Mouse (Mus musculus) intestine, postnatal 0 days (tissue): ENCODE data around the gene Mettl26. TPM values are rescaled to one million over a fixed set of nuclear protein-coding genes. Genes with fewer than 3 reads are reported as not detected.

ENCODE experiments used
- ATAC-seq: fragments of 200-750 bp; cut with Nextera tagmentation; 2 replicates; pipeline ENCODE4 v1.8.0; 2017; ENCODE audit warnings: mild to moderate bottlenecking, moderate TSS enrichment, moderate library complexity
- H3K27ac ChIP-seq: fragments of 300-500 bp; sonication (generic); 2 replicates; pipeline ENCODE4 v1.5.1; 2014; ENCODE audit warnings: mild to moderate bottlenecking, low read depth, low read length, moderate library complexity
- H3K27me3 ChIP-seq: fragments of 300-500 bp; sonication (generic); replicated peaks from 2 replicates; pipeline ENCODE4 v1.6.1; 2014; ENCODE audit warnings: low read length, mixed read lengths; ENCODE audit not compliant: control insufficient read depth, insufficient read depth
- H3K36me3 ChIP-seq: fragments of 300-500 bp; sonication (generic); 2 replicates; pipeline ENCODE4 v1.6.1; 2014; ENCODE audit warnings: mild to moderate bottlenecking, moderate library complexity; ENCODE audit not compliant: control insufficient read depth, insufficient read depth
- H3K4me1 ChIP-seq: fragments of 300-500 bp; sonication (generic); replicated peaks from 2 replicates; pipeline ENCODE4 v1.6.1; 2014; ENCODE audit warnings: antibody characterized with exemption, low read length, mixed read lengths; ENCODE audit not compliant: control insufficient read depth, insufficient read depth
- H3K4me2 ChIP-seq: fragments of 300-500 bp; sonication (generic); replicated peaks from 2 replicates; pipeline ENCODE4 v1.6.1; 2014; ENCODE audit warnings: low read depth, mild to moderate bottlenecking, moderate library complexity
- H3K4me3 ChIP-seq: fragments of 300-500 bp; sonication (generic); 2 replicates; pipeline ENCODE4 v1.5.1; 2014; ENCODE audit warnings: low read depth, low read length
- H3K9ac ChIP-seq: fragments of 300-500 bp; sonication (generic); 2 replicates; pipeline ENCODE4 v1.6.1; 2014; ENCODE audit warnings: mild to moderate bottlenecking, low read depth, low read length
- H3K9me3 ChIP-seq: fragments of 300-500 bp; sonication (generic); 2 replicates; pipeline ENCODE4 v1.6.1; 2016; ENCODE audit warnings: mixed run types; ENCODE audit not compliant: control insufficient read depth
- CTCF ChIP-seq: sonication (generic); IDR thresholded peaks from 2 replicates; pipeline ENCODE4 v1.5.1; 2016; ENCODE audit warnings: low read depth, mild to moderate bottlenecking, control low read depth, antibody characterized with exemption, moderate library complexity
- WGBS: fragments of 180-500 bp; shearing (Covaris S2); extraction: QIAGEN DNeasy Blood & Tissue Kit; methylation state at CpG from one replicate; pipeline ENCODE4 v1.1.7; 2014; 5-methylcytosine and 5-hydroxymethylcytosine counted together
- polyA plus RNA-seq: library from polyadenylated mRNA; unstranded; fragments of >200 nt; fragmentation: Nextera tagmentation; extraction: Ambion mirVana; gene quantifications from 2 replicates; pipeline ENCODE4 v1.2.1, GENCODE M21; 2015

The Mettl26 gene
- polyA plus RNA-seq, 1 experiment from 2014 or later = 46.6 TPM

GRCm38 (mm10) chr17:25895891-25896290, 21.0 kb downstream of the Mettl26 start:
- ATAC-seq = no peak
- Histone ChIP-seq H3K27me3 (no peaks in the 10 kb centered on the region), H3K27ac (no peak overlapping the region)

GRCm38 (mm10) chr17:25900193-25900592, 25.3 kb downstream of the Mettl26 start:
- Histone ChIP-seq H3K27me3 (no peaks in the 10 kb centered on the region), H3K36me3 (peaks cover 5% of the 10 kb centered on the region; the same call in 1 of the 2 replicates), H3K9me3 (no peaks in the 10 kb centered on the region), H3K4me1 (no peaks in the 10 kb centered on the region), H3K27ac (no peak overlapping the region), H3K4me2 (no peak overlapping the region), H3K9ac (no peak overlapping the region), H3K4me3 (no peak overlapping the region)
- 97% methylated on average over 1 of the region's 1 CpGs for WGBS
- ATAC-seq = no peak
- no peak; the same call in 1 of the 2 replicates for TF ChIP-seq CTCF

More at GRCm38 (mm10) chr17:25895891-25896290, 21.0 kb downstream of the Mettl26 start:
- H3K9me3 ChIP-seq = no peaks in the 10 kb centered on the region
- H3K4me3 ChIP-seq = no peak overlapping the region
- H3K4me2 ChIP-seq = no peak overlapping the region
- TF ChIP-seq CTCF = no peak
- H3K9ac ChIP-seq = no peak overlapping the region
- no peaks in the 10 kb centered on the region for H3K4me1 ChIP-seq
- peaks cover 6% of the 10 kb centered on the region; the same call in 1 of the 2 replicates for H3K36me3 ChIP-seq
- 76% methylated on average over 12 of the region's 12 CpGs for WGBS

GRCm38 (mm10) chr17:25903061-25903460, 28.2 kb downstream of the Mettl26 start:
- Histone ChIP-seq H3K4me1 (no peaks in the 10 kb centered on the region), H3K4me2 (no peak overlapping the region), H3K36me3 (peaks cover 5% of the 10 kb centered on the region; the same call in 1 of the 2 replicates), H3K9me3 (no peaks in the 10 kb centered on the region), H3K9ac (no peak overlapping the region), H3K27me3 (no peaks in the 10 kb centered on the region), H3K4me3 (no peak overlapping the region), H3K27ac (no peak overlapping the region)
- ATAC-seq = no peak
- 88% methylated on average over 3 of the region's 3 CpGs for WGBS
- no peak for TF ChIP-seq CTCF

- Histone ChIP-seq H3K27ac (no peak overlapping the region), H3K4me2 (no peak overlapping the region), H3K36me3 (no peaks in the 10 kb centered on the region), H3K4me1 (peaks cover 6% of the 10 kb centered on the region), H3K27me3 (no peaks in the 10 kb centered on the region), H3K9ac (no peak overlapping the region), H3K9me3 (no peaks in the 10 kb centered on the region), H3K4me3 (no peak overlapping the region)
- no peak for TF ChIP-seq CTCF
- ATAC-seq = no peak
- WGBS = 89% methylated on average over 2 of the region's 2 CpGs
Measured at GRCm38 (mm10) chr17:25907640-25908039, 32.8 kb downstream of the Mettl26 start.

- no peak overlapping the region for H3K4me2 ChIP-seq
- peak; percentile 34 for ATAC-seq
- TF ChIP-seq CTCF = no peak
- H3K27me3 ChIP-seq = no peaks in the 10 kb centered on the region
- no peak overlapping the region for H3K9ac ChIP-seq
- peaks cover 10% of the 10 kb centered on the region for H3K4me1 ChIP-seq
- H3K9me3 ChIP-seq = no peaks in the 10 kb centered on the region
- WGBS = 64% methylated on average over 4 of the region's 4 CpGs
- H3K27ac ChIP-seq = peak overlapping the region; percentile 62; the same call in 1 of the 2 replicates
- no peaks in the 10 kb centered on the region for H3K36me3 ChIP-seq
- H3K4me3 ChIP-seq = no peak overlapping the region
Measured at GRCm38 (mm10) chr17:25911816-25912215, 36.9 kb downstream of the Mettl26 start.

GRCm38 (mm10) chr17:25913186-25913876, 38.5 kb downstream of the Mettl26 start:
- no peaks in the 10 kb centered on the region for H3K9me3 ChIP-seq
- H3K4me3 ChIP-seq = no peak overlapping the region
- TF ChIP-seq CTCF = no peak
- peak overlapping the region; percentile 32 for H3K4me2 ChIP-seq
- peak overlapping the region; percentile 50 for H3K27ac ChIP-seq
- no peaks in the 10 kb centered on the region for H3K36me3 ChIP-seq
- H3K4me1 ChIP-seq = peaks cover 19% of the 10 kb centered on the region
- H3K27me3 ChIP-seq = no peaks in the 10 kb centered on the region
- ATAC-seq = no peak
- no peak overlapping the region for H3K9ac ChIP-seq
- WGBS = 69% methylated on average over 14 of the region's 14 CpGs
